Mouse (Mus musculus) embryonic facial prominence, embryonic 11.5 days (tissue): ENCODE measurements at regions not wholly inside any gene's neighbourhood (a gene's known extent, or its start where the extent isn't known, plus 50 kb on each side); places are given as distances from the start of the nearest gene placed in this dataset.

Experiments
- ATAC-seq: fragments of 200-750 bp; cut with Nextera tagmentation; replicated peaks from 2 replicates; pipeline ENCODE4 v1.8.0; 2017; ENCODE audit warnings: low read depth; ENCODE audit not compliant: insufficient number of reproducible peaks, low FRiP score, low TSS enrichment
- DNase-seq: peaks from one replicate; pipeline ENCODE4 v3.0.0-alpha.2; 2015; ENCODE audit warnings: low spot score
- H3K27ac ChIP-seq: fragments of 300-500 bp; sonication (generic); replicated peaks from 2 replicates; pipeline ENCODE4 v1.5.1; 2014; ENCODE audit warnings: mild to moderate bottlenecking, low read depth, low read length, control low read depth
- H3K27me3 ChIP-seq: fragments of 300-500 bp; sonication (generic); 2 replicates; pipeline ENCODE4 v1.6.1; 2014; ENCODE audit warnings: mild to moderate bottlenecking, low read length, moderate library complexity, mixed read lengths; ENCODE audit not compliant: control insufficient read depth, insufficient read depth
- H3K36me3 ChIP-seq: fragments of 300-500 bp; sonication (generic); replicated peaks from 2 replicates; pipeline ENCODE4 v1.6.1; 2014; ENCODE audit warnings: low read depth, mild to moderate bottlenecking, low read length, moderate library complexity, mixed read lengths; ENCODE audit not compliant: control insufficient read depth, insufficient read depth
- H3K4me1 ChIP-seq: fragments of 300-500 bp; sonication (generic); 2 replicates; pipeline ENCODE4 v1.6.1; 2014; ENCODE audit warnings: low read length, mixed read lengths; ENCODE audit not compliant: control insufficient read depth, insufficient read depth
- H3K4me2 ChIP-seq: fragments of 300-500 bp; sonication (generic); 2 replicates; pipeline ENCODE4 v1.6.1; 2014; ENCODE audit warnings: low read depth, mild to moderate bottlenecking, control low read depth, low read length, moderate library complexity
- H3K4me3 ChIP-seq: fragments of 300-500 bp; sonication (generic); 2 replicates; pipeline ENCODE4 v1.5.1; 2014; ENCODE audit warnings: low read depth, low read length, control low read depth
- H3K9ac ChIP-seq: fragments of 300-500 bp; sonication (generic); replicated peaks from 2 replicates; pipeline ENCODE4 v1.6.1; 2014; ENCODE audit warnings: mild to moderate bottlenecking, control low read depth, low read length
- H3K9me3 ChIP-seq: fragments of 300-500 bp; sonication (generic); replicated peaks from 2 replicates; pipeline ENCODE4 v1.6.1; 2016; ENCODE audit warnings: mild to moderate bottlenecking, low read length, inconsistent platforms, mixed read lengths; ENCODE audit not compliant: control insufficient read depth
- WGBS: fragments of 180-500 bp; shearing (Covaris S2); extraction: QIAGEN DNeasy Blood & Tissue Kit; methylation state at CpG from one replicate; pipeline ENCODE4 v1.1.7; 2014; 5-methylcytosine and 5-hydroxymethylcytosine counted together

GRCm38 (mm10) chrX:122021749-122022148 is 375.5 kb downstream of the Nap1l3 start:
- Histone ChIP-seq H3K4me2 (no peak overlapping the region), H3K9me3 (no peaks in the 10 kb centered on the region), H3K4me1 (no peaks in the 10 kb centered on the region), H3K36me3 (no peaks in the 10 kb centered on the region), H3K27ac (no peak overlapping the region), H3K4me3 (no peak overlapping the region), H3K9ac (no peak overlapping the region), H3K27me3 (no peaks in the 10 kb centered on the region)
- DNase-seq (peak; percentile 46), ATAC-seq (no peak)
- 57% methylated on average over 1 of the region's 1 CpGs for WGBS
